ENCODE assay signal across 16 mouse cellular contexts in genomic region chr1:186224231-186224630, GRCm38 (mm10).
DNase-seq lines count a peak whose midpoint lies in the region; ATAC-seq and TF ChIP-seq lines count a peak whose summit lies in the region.
"Had no signal": no experiment of that assay in that cellular context is flagged by ENCODE, and none has a peak within 500 bp of the region (broad histone marks: within the 10 kb centered on the region; RNA-seq: fewer than 3 reads in every experiment).

No protein-coding gene starts in this region.

- H3K4me2 ChIP-seq in kidney, embryonic 14.5 days (replicated peaks; ENCODE audit: low read depth, low read length) = no peak overlapping the region
- no peak overlapping the region for H3K4me2 ChIP-seq in stomach, embryonic 14.5 days (replicated peaks; ENCODE audit: low read depth, low read length)
- no peak overlapping the region for H3K4me2 ChIP-seq in stomach, postnatal 0 days (replicated peaks; ENCODE audit: low read depth)
- H3K4me2 ChIP-seq: embryonic facial prominence, embryonic 13.5 days; forebrain, embryonic 12.5 days had no signal

- DNase-seq in heart, embryonic 10.5 days (ENCODE audit: low spot score) = no peak
- DNase-seq in heart, adult 18-20 months = no peak
- no peak for DNase-seq in kidney, adult 2 months
- no peak for DNase-seq in stomach, postnatal 0 days (ENCODE audit: low spot score)
- DNase-seq in B cell, adult 2 months = no peak
- DNase-seq: adrenal gland, postnatal 36 days; cerebellum, adult 9-10 months; thymus, postnatal 36 days had no signal

- peak overlapping the region; percentile 67 for H3K27ac ChIP-seq in heart, embryonic 10.5 days
- H3K27ac ChIP-seq in kidney, embryonic 14.5 days (ENCODE audit: low read depth, low read length) = 0 out of 2 replicates have a peak overlapping the region, but pooled peaks have one; percentile 14
- H3K27ac ChIP-seq in kidney, adult 2 months (ENCODE audit: insufficient read depth, low read depth, low read length) = no peak overlapping the region
- H3K27ac ChIP-seq in stomach, embryonic 14.5 days (ENCODE audit: low read length) = peak overlapping the region; percentile 39; the same call in 1 of the 2 replicates
- H3K27ac ChIP-seq in stomach, postnatal 0 days (replicated peaks) = no peak overlapping the region
- H3K27ac ChIP-seq: forebrain, embryonic 12.5 days had no signal

- no peak for TF ChIP-seq CTCF in kidney, adult 2 months (conservative IDR thresholded peaks at IDR 0.05; ENCODE audit: insufficient read depth, insufficient read length, low read depth, low read length)
- TF ChIP-seq CTCF in stomach, postnatal 0 days (IDR thresholded peaks at IDR 0.05; ENCODE audit: low read depth) = no peak

- no peak for TF ChIP-seq EP300 in stomach, postnatal 0 days (optimal IDR thresholded peaks at IDR 0.05)

- ATAC-seq in kidney, embryonic 14.5 days (ENCODE audit: low FRiP score, low TSS enrichment) = no peak
- ATAC-seq in stomach, embryonic 14.5 days (ENCODE audit: insufficient number of reproducible peaks, insufficient read depth, low FRiP score, low read depth) = no peak; the same call in 1 of the 2 replicates
- ATAC-seq in stomach, postnatal 0 days (ENCODE audit: low FRiP score, low TSS enrichment) = no peak
- ATAC-seq in erythroblast, adult 5-6 weeks (replicated peaks; ENCODE audit: low FRiP score, poor library complexity, severe bottlenecking) = no peak
- ATAC-seq: activated CD4-positive, CD25-positive, alpha-beta regulatory T cell, adult 4 months; intestine, postnatal 0 days; lung, postnatal 0 days had no signal

- no peaks in the 10 kb centered on the region for H3K27me3 ChIP-seq in heart, embryonic 10.5 days (ENCODE audit: insufficient read depth, poor library complexity, severe bottlenecking)
- H3K27me3 ChIP-seq in kidney, embryonic 14.5 days (ENCODE audit: control insufficient read depth, insufficient read depth, low read length) = no peaks in the 10 kb centered on the region
- H3K27me3 ChIP-seq in kidney, adult 2 months (replicated peaks; ENCODE audit: control insufficient read depth, insufficient read depth, low read length) = no peaks in the 10 kb centered on the region
- H3K27me3 ChIP-seq in stomach, embryonic 14.5 days (ENCODE audit: control insufficient read depth, insufficient read depth, low read length) = no peaks in the 10 kb centered on the region
- no peaks in the 10 kb centered on the region for H3K27me3 ChIP-seq in stomach, postnatal 0 days (ENCODE audit: control insufficient read depth, insufficient read depth, low read length)
- H3K27me3 ChIP-seq: embryonic facial prominence, embryonic 13.5 days; forebrain, embryonic 12.5 days had no signal

- no peak overlapping the region for H3K9ac ChIP-seq in kidney, embryonic 14.5 days (ENCODE audit: low read depth, low read length)
- no peak overlapping the region for H3K9ac ChIP-seq in stomach, embryonic 14.5 days (replicated peaks; ENCODE audit: low read depth, low read length)
- H3K9ac ChIP-seq in stomach, postnatal 0 days (ENCODE audit: low read length) = no peak overlapping the region
- H3K9ac ChIP-seq: embryonic facial prominence, embryonic 13.5 days; forebrain, embryonic 12.5 days had no signal

- H3K4me3 ChIP-seq in heart, embryonic 10.5 days = no peak overlapping the region
- no peak overlapping the region for H3K4me3 ChIP-seq in kidney, embryonic 14.5 days (ENCODE audit: low read length)
- H3K4me3 ChIP-seq in kidney, adult 2 months (ENCODE audit: insufficient read depth, low read depth, low read length) = no peak overlapping the region
- H3K4me3 ChIP-seq in stomach, embryonic 14.5 days (ENCODE audit: low read depth, low read length) = no peak overlapping the region
- no peak overlapping the region for H3K4me3 ChIP-seq in stomach, postnatal 0 days (ENCODE audit: low read depth, low read length)
- H3K4me3 ChIP-seq: embryonic facial prominence, embryonic 13.5 days; forebrain, embryonic 12.5 days had no signal

- H3K9me3 ChIP-seq in heart, embryonic 10.5 days = no peaks in the 10 kb centered on the region
- peaks cover 3% of the 10 kb centered on the region; the same call in 1 of the 2 replicates for H3K9me3 ChIP-seq in kidney, embryonic 14.5 days (ENCODE audit: control insufficient read depth, low read length)
- H3K9me3 ChIP-seq in stomach, embryonic 14.5 days (ENCODE audit: control insufficient read depth, low read depth, low read length) = no peaks in the 10 kb centered on the region
- no peaks in the 10 kb centered on the region for H3K9me3 ChIP-seq in stomach, postnatal 0 days (ENCODE audit: control insufficient read depth, low read length)
- H3K9me3 ChIP-seq: embryonic facial prominence, embryonic 13.5 days had no signal

- WGBS in heart, embryonic 10.5 days = 41% methylated on average over 5 of the region's 5 CpGs
- 30% methylated on average over 5 of the region's 5 CpGs for WGBS in kidney, embryonic 14.5 days
- 55% methylated on average over 5 of the region's 5 CpGs for WGBS in kidney, adult 2 months
- 46% methylated on average over 5 of the region's 5 CpGs for WGBS in stomach, embryonic 14.5 days
- WGBS in stomach, postnatal 0 days = 31% methylated on average over 5 of the region's 5 CpGs

- no peaks in the 10 kb centered on the region for H3K36me3 ChIP-seq in heart, embryonic 10.5 days
- no peaks in the 10 kb centered on the region for H3K36me3 ChIP-seq in kidney, embryonic 14.5 days (ENCODE audit: control insufficient read depth, insufficient read depth, low read length)
- H3K36me3 ChIP-seq in kidney, adult 2 months (ENCODE audit: control insufficient read depth, insufficient read depth, low read length) = no peaks in the 10 kb centered on the region
- H3K36me3 ChIP-seq in stomach, embryonic 14.5 days (ENCODE audit: control insufficient read depth, insufficient read depth, low read length) = no peaks in the 10 kb centered on the region
- H3K36me3 ChIP-seq in stomach, postnatal 0 days (ENCODE audit: control insufficient read depth, insufficient read depth, low read length) = no peaks in the 10 kb centered on the region
- H3K36me3 ChIP-seq: embryonic facial prominence, embryonic 13.5 days; forebrain, embryonic 12.5 days had no signal

- no peak for TF ChIP-seq POLR2A in kidney, adult 2 months (IDR thresholded peaks at IDR 0.05; ENCODE audit: low read depth, low read length)

- H3K4me1 ChIP-seq in heart, embryonic 10.5 days = peaks cover 14% of the 10 kb centered on the region
- H3K4me1 ChIP-seq in kidney, embryonic 14.5 days (ENCODE audit: control insufficient read depth, insufficient read depth, low read length) = 0 out of 2 replicates have a peak, but pooled peaks cover 5% of the 10 kb centered on the region
- H3K4me1 ChIP-seq in kidney, adult 2 months (ENCODE audit: control insufficient read depth, insufficient read depth, low read length) = no peaks in the 10 kb centered on the region
- peaks cover 6% of the 10 kb centered on the region; the same call in 1 of the 2 replicates for H3K4me1 ChIP-seq in stomach, embryonic 14.5 days (ENCODE audit: control insufficient read depth, insufficient read depth, low read length)
- H3K4me1 ChIP-seq in stomach, postnatal 0 days (replicated peaks; ENCODE audit: control insufficient read depth, insufficient read depth) = no peaks in the 10 kb centered on the region

Comparison
In these comparisons a context has a peak if more than half of its experiments do, and no peak if none do; other contexts are left out.
1. H3K27ac ChIP-seq: peak in heart, embryonic 10.5 days (single experiment), kidney, embryonic 14.5 days (single experiment) and stomach, embryonic 14.5 days (single experiment); none in kidney, adult 2 months (single experiment) and stomach, postnatal 0 days (single experiment).